Mouse (Mus musculus): ENCODE data around the gene Slc5a7. TPM values are rescaled to one million over a fixed set of nuclear protein-coding genes. Genes with fewer than 3 reads are reported as not detected.

Slc5a7 gene
- 0.03 TPM in 1 of 2 replicates, not detected in the other for polyA plus RNA-seq (2012; rRNA removed)

GRCm38 (mm10) chr17:54298934-54299333, at the start of gene Slc5a7:
Gene Slc5a7, minus strand, starts transcription at chr17:54299034.

